Mouse (Mus musculus): ENCODE measurements around the gene Asic3. TPM values are rescaled to one million over a fixed set of nuclear protein-coding genes. Genes with fewer than 3 reads are reported as not detected.

Asic3 gene
- total and polyA plus RNA-seq, 2 experiments from 2014 or later = 0.08 TPM; not detected in 1

GRCm38 (mm10) chr5:24381486-24381885 is 31.7 kb upstream of the Asic3 start:
- no peaks in the 10 kb centered on the region for H3K27me3 ChIP-seq (ENCODE audit: insufficient read depth, low read length)
- no peak overlapping the region for H3K27ac ChIP-seq (ENCODE audit: low read depth, low read length)
- no peak for ATAC-seq
- no peak overlapping the region for H3K9ac ChIP-seq
- no peak overlapping the region for H3K4me2 ChIP-seq (ENCODE audit: low read depth)
- H3K4me1 ChIP-seq (ENCODE audit: insufficient read depth) = peaks cover 18% of the 10 kb centered on the region
- H3K36me3 ChIP-seq (ENCODE audit: insufficient read depth) = no peaks in the 10 kb centered on the region
- DNase-seq = no peak
- H3K4me3 ChIP-seq (ENCODE audit: low read depth, low read length) = no peak overlapping the region
- WGBS = 76% methylated on average over 6 of the region's 6 CpGs
- no peak for TF ChIP-seq CTCF (IDR thresholded peaks at IDR 0.05; ENCODE audit: low read depth)
- no peaks in the 10 kb centered on the region for H3K9me3 ChIP-seq (ENCODE audit: low read length)

GRCm38 (mm10) chr5:24381988-24382387 is 31.2 kb upstream of the Asic3 start:
- TF ChIP-seq CTCF (IDR thresholded peaks at IDR 0.05; ENCODE audit: low read depth) = no peak
- no peak overlapping the region for H3K9ac ChIP-seq
- no peak for ATAC-seq
- no peaks in the 10 kb centered on the region for H3K9me3 ChIP-seq (ENCODE audit: low read length)
- no peak overlapping the region for H3K27ac ChIP-seq (ENCODE audit: low read depth, low read length)
- WGBS = 36% methylated on average over 2 of the region's 2 CpGs
- peaks cover 18% of the 10 kb centered on the region for H3K4me1 ChIP-seq (ENCODE audit: insufficient read depth)
- no peaks in the 10 kb centered on the region for H3K36me3 ChIP-seq (ENCODE audit: insufficient read depth)
- H3K27me3 ChIP-seq (ENCODE audit: insufficient read depth, low read length) = no peaks in the 10 kb centered on the region
- H3K4me2 ChIP-seq (ENCODE audit: low read depth) = no peak overlapping the region
- DNase-seq = no peak
- no peak overlapping the region for H3K4me3 ChIP-seq (ENCODE audit: low read depth, low read length)

DNA sequence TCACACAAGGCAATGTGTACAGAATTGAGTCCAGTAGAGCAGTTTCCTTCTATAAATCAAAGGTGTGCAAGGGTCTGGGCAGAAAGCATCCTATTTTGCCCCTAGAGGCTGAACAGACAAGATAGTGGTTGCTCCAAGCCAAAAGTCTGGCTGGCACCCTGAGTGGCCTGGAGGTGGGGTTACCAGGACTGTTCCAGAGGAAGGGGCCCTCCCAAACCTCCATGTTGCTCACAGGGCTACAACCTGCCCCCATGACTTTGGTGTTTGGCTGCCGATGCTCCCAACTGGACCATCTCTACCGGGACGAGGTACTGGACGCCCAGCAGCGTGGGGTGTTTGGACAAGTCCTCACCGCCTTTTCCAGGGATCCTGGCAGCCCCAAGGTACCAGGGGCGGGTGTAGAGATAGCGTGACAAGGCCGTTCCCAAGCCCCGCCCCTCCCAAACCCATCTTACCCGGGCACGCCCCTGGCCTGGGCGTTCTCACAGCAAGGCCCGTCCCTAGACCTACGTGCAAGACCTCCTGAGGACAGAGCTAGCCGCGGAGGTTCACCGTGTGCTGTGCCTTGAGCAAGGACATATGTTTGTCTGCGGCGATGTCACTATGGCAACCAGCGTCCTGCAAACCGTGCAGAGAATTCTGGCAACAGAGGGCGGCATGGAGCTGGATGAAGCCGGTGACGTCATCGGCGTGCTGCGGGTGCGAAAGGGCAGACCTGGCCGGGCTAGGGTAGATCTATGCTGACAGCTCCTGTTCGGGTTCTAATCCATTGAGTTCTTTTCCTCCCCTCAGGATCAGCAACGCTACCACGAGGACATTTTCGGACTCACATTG is 29.9 kb upstream of the Asic3 start:
- peak overlapping the region; percentile 61 for H3K4me2 ChIP-seq (ENCODE audit: low read depth)
- ATAC-seq (peak; percentile 80), DNase-seq (peak; percentile 95)
- H3K36me3 ChIP-seq (ENCODE audit: insufficient read depth) = no peaks in the 10 kb centered on the region
- H3K27me3 ChIP-seq (ENCODE audit: insufficient read depth, low read length) = no peaks in the 10 kb centered on the region
- under 1% methylated on average over 34 of the region's 34 CpGs for WGBS
- H3K9ac ChIP-seq = peak overlapping the region; percentile 67
- H3K4me1 ChIP-seq (ENCODE audit: insufficient read depth) = peaks cover 26% of the 10 kb centered on the region
- peak overlapping the region; percentile 76 for H3K27ac ChIP-seq (ENCODE audit: low read depth, low read length)
- peak overlapping the region; percentile 45 for H3K4me3 ChIP-seq (ENCODE audit: low read depth, low read length)
- peak; percentile 79 for TF ChIP-seq CTCF (IDR thresholded peaks at IDR 0.05; ENCODE audit: low read depth)
- H3K9me3 ChIP-seq (ENCODE audit: low read length) = no peaks in the 10 kb centered on the region

- no peak for TF ChIP-seq CTCF (IDR thresholded peaks at IDR 0.05; ENCODE audit: low read depth)
- peak; percentile 4 for DNase-seq
- H3K9ac ChIP-seq = no peak overlapping the region
- no peaks in the 10 kb centered on the region for H3K36me3 ChIP-seq (ENCODE audit: insufficient read depth)
- H3K27ac ChIP-seq (ENCODE audit: low read depth, low read length) = no peak overlapping the region
- WGBS = 62% methylated on average over 6 of the region's 6 CpGs
- H3K4me1 ChIP-seq (ENCODE audit: insufficient read depth) = peaks cover 28% of the 10 kb centered on the region
- no peak for ATAC-seq
- no peak overlapping the region for H3K4me3 ChIP-seq (ENCODE audit: low read depth, low read length)
- H3K9me3 ChIP-seq (ENCODE audit: low read length) = no peaks in the 10 kb centered on the region
- 0 out of 2 replicates have a peak, but pooled peaks cover 4% of the 10 kb centered on the region for H3K27me3 ChIP-seq (ENCODE audit: insufficient read depth, low read length)
- H3K4me2 ChIP-seq (ENCODE audit: low read depth) = peak overlapping the region; percentile 61
Observed at GRCm38 (mm10) chr5:24384407-24384806, 28.8 kb upstream of the Asic3 start.

DNA sequence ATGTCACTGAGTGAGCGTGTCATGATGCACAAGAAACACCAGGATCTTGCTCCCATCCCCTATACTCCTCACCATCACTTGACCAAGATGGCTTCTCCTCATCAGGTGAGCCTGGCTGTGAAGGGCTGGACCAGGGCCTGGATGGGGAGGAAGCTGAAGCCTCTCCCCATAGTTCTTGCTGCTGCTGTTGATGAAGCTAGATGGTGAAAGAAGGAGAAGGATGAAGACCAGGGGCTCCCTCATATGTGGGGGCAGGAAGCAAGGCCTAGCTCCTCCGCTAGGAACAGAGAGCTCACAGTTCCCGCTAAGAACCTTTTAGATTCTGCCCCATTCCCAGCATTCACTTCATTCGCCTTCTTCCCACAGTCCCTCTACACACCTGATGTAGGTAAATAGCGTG is 27.8 kb upstream of the Asic3 start:
- Histone ChIP-seq H3K4me1 (ENCODE audit: insufficient read depth) (peaks cover 28% of the 10 kb centered on the region), H3K9me3 (ENCODE audit: low read length) (no peaks in the 10 kb centered on the region)
- no peak for ATAC-seq

GRCm38 (mm10) chr5:24385887-24386550 is 27.2 kb upstream of the Asic3 start:
- H3K36me3 ChIP-seq (ENCODE audit: insufficient read depth) = no peaks in the 10 kb centered on the region
- H3K9me3 ChIP-seq (ENCODE audit: low read length) = no peaks in the 10 kb centered on the region
- H3K27ac ChIP-seq (ENCODE audit: low read depth, low read length) = no peak overlapping the region
- TF ChIP-seq CTCF (IDR thresholded peaks at IDR 0.05; ENCODE audit: low read depth) = no peak
- no peak overlapping the region for H3K9ac ChIP-seq
- H3K4me3 ChIP-seq (ENCODE audit: low read depth, low read length) = no peak overlapping the region
- H3K27me3 ChIP-seq (ENCODE audit: insufficient read depth, low read length) = 0 out of 2 replicates have a peak, but pooled peaks cover 7% of the 10 kb centered on the region
- ATAC-seq (no peak), DNase-seq (no peak)
- H3K4me2 ChIP-seq (ENCODE audit: low read depth) = no peak overlapping the region
- peaks cover 28% of the 10 kb centered on the region for H3K4me1 ChIP-seq (ENCODE audit: insufficient read depth)
- 83% methylated on average over 10 of the region's 10 CpGs for WGBS

More for the DNA sequence above, 27.8 kb upstream of the Asic3 start:
- 92% methylated on average over 5 of the region's 5 CpGs for WGBS
- Histone ChIP-seq H3K9ac (no peak overlapping the region), H3K27ac (ENCODE audit: low read depth, low read length) (no peak overlapping the region), H3K4me2 (ENCODE audit: low read depth) (no peak overlapping the region), H3K36me3 (ENCODE audit: insufficient read depth) (no peaks in the 10 kb centered on the region), H3K4me3 (ENCODE audit: low read depth, low read length) (no peak overlapping the region), H3K27me3 (ENCODE audit: insufficient read depth, low read length) (0 out of 2 replicates have a peak, but pooled peaks cover 7% of the 10 kb centered on the region)
- TF ChIP-seq CTCF (IDR thresholded peaks at IDR 0.05; ENCODE audit: low read depth) = no peak
- no peak for DNase-seq
